Mouse (Mus musculus) embryonic facial prominence, embryonic 10.5 days (tissue): ENCODE results near the gene N4bp2l2. TPM values are rescaled to one million over a fixed set of nuclear protein-coding genes. Genes with fewer than 3 reads are reported as not detected.

Experiments used
- DNase-seq: peaks from one replicate; pipeline ENCODE4 v3.0.0-alpha.2; 2017; ENCODE audit warnings: low spot score
- H3K27ac ChIP-seq: fragments of 300-500 bp; sonication (generic); replicated peaks from 2 replicates; pipeline ENCODE4 v1.5.1; 2016; ENCODE audit warnings: mild to moderate bottlenecking
- H3K27me3 ChIP-seq: fragments of 300-500 bp; sonication (generic); replicated peaks from 2 replicates; pipeline ENCODE4 v1.6.1; 2016; ENCODE audit warnings: low read depth, mild to moderate bottlenecking; ENCODE audit not compliant: poor library complexity, severe bottlenecking
- H3K36me3 ChIP-seq: fragments of 300-500 bp; sonication (generic); replicated peaks from 2 replicates; pipeline ENCODE4 v1.6.1; 2016; ENCODE audit warnings: mild to moderate bottlenecking, moderate library complexity
- H3K4me1 ChIP-seq: fragments of 300-500 bp; sonication (generic); 2 replicates; pipeline ENCODE4 v1.6.1; 2016
- H3K4me3 ChIP-seq: fragments of 300-500 bp; sonication (generic); 2 replicates; pipeline ENCODE4 v1.5.1; 2016; ENCODE audit warnings: mild to moderate bottlenecking, moderate library complexity
- H3K9me3 ChIP-seq: fragments of 300-500 bp; sonication (generic); 2 replicates; pipeline ENCODE4 v1.6.1; 2016; ENCODE audit warnings: mild to moderate bottlenecking
- WGBS: fragments of 180-500 bp; shearing (Covaris S2); methylation state at CpG from one replicate; pipeline ENCODE4 v1.1.7; 2016; 5-methylcytosine and 5-hydroxymethylcytosine counted together
- polyA plus RNA-seq: library from polyadenylated mRNA; unstranded; fragments of >200 nt; fragmentation: Nextera tagmentation; extraction: Ambion mirVana; gene quantifications from 2 replicates; pipeline ENCODE4 v1.2.1, GENCODE M21; 2016

Gene N4bp2l2
- polyA plus RNA-seq, 1 experiment from 2014 or later, result 37.6 TPM

GRCm38 (mm10) chr5:150601441-150602230 is 64.3 kb downstream of the N4bp2l2 start:
- Histone ChIP-seq H3K4me3 (no peak overlapping the region), H3K4me1 (peaks cover 32% of the 10 kb centered on the region), H3K27me3 (peaks cover 14% of the 10 kb centered on the region), H3K27ac (no peak overlapping the region), H3K9me3 (no peaks in the 10 kb centered on the region), H3K36me3 (peaks cover 6% of the 10 kb centered on the region; the same call in 1 of the 2 replicates)
- 87% methylated on average over 14 of the region's 14 CpGs for WGBS
- DNase-seq, result no peak

GRCm38 (mm10) chr5:150600554-150601440 is 65.2 kb downstream of the N4bp2l2 start:
- H3K27ac ChIP-seq, result no peak overlapping the region
- H3K4me3 ChIP-seq, result no peak overlapping the region
- no peaks in the 10 kb centered on the region for H3K36me3 ChIP-seq
- no peak for DNase-seq
- H3K9me3 ChIP-seq, result no peaks in the 10 kb centered on the region
- WGBS, result 80% methylated on average over 20 of the region's 20 CpGs
- H3K27me3 ChIP-seq, result peaks cover 22% of the 10 kb centered on the region
- H3K4me1 ChIP-seq, result peaks cover 32% of the 10 kb centered on the region

DNA sequence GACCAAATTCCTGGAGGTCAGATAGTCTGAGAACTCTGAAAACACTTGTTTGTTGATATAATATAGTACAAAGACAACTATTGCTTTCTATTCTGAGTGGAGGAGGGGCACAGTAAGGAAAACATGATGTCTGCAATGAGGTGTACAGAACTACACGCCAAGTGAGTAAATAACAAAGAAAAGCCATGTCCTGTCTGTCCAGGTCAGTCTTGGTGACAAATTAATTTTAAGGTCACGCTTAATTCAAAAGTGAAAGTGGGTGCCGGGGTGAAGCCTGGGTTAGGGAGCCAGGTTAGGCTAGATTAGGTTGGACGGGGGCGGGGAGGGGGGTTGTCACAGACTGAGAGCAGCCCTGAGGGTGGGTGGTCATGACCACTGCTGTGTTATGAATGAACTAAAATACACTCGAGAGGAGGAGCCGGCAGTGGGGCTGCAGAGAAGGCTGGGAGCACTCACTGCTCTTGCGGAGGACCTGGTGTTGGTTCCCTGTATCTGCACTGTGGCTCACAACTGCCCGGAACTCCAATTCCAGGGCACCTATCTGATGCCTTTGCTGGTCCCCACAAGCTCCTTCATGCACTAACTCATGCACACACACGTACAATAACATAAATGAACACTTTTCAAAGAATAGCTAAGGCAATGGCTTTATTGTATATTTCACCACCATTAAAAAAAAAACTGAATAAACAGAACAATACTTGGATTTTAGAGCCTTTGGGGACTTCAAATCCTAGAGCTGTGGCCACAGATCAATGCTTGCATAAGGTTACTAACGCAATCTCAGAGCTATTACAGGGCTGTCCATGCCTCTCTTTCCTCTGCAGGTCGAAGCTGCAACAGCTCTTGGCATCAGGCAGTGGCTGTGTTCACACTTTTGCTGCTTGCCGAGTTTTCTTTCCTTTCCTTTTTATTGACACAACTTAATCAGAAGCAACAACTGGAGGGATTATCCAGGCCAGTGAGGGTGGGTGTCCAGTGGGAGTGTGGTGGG is 66.4 kb downstream of the N4bp2l2 start:
- H3K27me3 ChIP-seq, result peaks cover 34% of the 10 kb centered on the region
- 65% methylated on average over 13 of the region's 13 CpGs for WGBS
- DNase-seq, result no peak
- H3K4me1 ChIP-seq, result peaks cover 35% of the 10 kb centered on the region
- H3K36me3 ChIP-seq, result no peaks in the 10 kb centered on the region
- no peak overlapping the region for H3K4me3 ChIP-seq
- no peak overlapping the region for H3K27ac ChIP-seq
- H3K9me3 ChIP-seq, result no peaks in the 10 kb centered on the region

DNA sequence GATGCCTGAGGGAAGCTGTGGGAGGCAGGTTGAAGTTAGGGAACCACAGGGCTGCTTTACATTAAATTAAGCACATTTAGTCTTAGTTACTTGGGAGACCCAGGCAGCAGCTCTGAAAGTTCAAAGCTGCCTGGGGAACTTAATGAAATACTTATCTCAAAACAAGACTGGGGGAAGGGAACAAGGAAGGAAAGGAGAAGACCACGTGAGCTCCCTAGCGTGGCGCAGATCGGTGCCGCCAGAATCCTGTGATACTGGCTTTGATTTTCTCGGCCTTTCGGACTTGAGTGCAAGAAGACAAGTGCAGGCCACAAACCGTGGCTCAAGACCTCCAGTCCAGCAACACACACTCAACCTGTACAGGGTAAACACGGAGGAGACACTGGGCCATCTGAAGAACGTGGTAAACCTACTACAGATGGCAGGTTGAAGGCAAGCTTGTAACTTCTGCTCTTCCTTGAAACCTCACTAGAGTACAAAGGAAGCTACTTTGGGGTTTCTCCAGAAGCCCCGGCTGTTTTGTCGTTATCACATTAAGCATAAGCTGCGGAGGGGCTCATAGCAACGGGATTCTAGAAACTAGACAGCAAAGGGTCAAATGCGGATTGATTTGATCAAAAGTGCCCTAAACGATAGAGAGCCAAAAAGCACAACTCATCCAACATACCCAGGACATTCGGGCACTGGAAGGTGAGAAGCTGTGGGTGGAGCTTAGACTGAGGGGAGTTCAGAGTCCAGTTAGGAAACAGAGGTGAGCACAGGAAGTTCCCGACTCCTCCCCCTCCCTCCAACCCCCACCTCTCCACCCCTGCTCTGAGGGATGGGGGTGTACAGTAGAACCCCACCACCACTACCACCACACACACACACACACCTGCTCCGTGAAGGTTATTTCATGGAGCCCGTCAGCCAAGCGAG is 67.5 kb downstream of the N4bp2l2 start:
- Histone ChIP-seq H3K27me3 (peaks cover 46% of the 10 kb centered on the region), H3K36me3 (no peaks in the 10 kb centered on the region), H3K4me3 (no peak overlapping the region), H3K4me1 (peaks cover 45% of the 10 kb centered on the region), H3K27ac (no peak overlapping the region), H3K9me3 (no peaks in the 10 kb centered on the region)
- DNase-seq, result no peak
- WGBS, result 64% methylated on average over 21 of the region's 21 CpGs

DNA sequence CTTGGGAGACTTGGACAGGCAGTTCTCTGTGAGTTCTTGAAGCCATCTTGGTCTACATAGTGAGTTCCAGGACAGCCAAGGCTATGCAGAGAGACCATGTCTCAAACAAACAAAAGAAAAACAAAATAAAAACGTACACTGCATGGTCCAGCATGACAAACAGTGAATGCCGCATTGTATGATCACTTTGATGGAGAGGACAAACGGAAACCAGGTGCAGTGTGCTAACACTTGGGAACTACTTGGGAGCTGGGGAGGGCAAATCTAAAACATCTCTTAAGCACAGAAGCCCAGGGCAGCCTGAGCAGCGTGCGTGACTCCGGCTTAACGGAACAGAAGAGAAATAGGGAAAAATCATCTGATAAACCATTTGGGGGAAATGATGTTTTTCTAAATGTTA is 68.9 kb downstream of the N4bp2l2 start, which contains the start of gene N4bp2l1:
Gene N4bp2l1, minus strand, starts transcription at position 101 of the 400 bp plus-strand sequence.
- no peaks in the 10 kb centered on the region for H3K36me3 ChIP-seq
- H3K27me3 ChIP-seq, result peaks cover 60% of the 10 kb centered on the region
- peaks cover 52% of the 10 kb centered on the region for H3K4me1 ChIP-seq
- no peak for DNase-seq
- H3K4me3 ChIP-seq, result no peak within 1 kb of the TSS
- no peak within 1 kb of the TSS for H3K27ac ChIP-seq
- 75% methylated on average over 7 of the region's 7 CpGs for WGBS
- H3K9me3 ChIP-seq, result no peaks in the 10 kb centered on the region

GRCm38 (mm10) chr5:150595366-150596016 is 70.5 kb downstream of the N4bp2l2 start:
- peaks cover 44% of the 10 kb centered on the region for H3K4me1 ChIP-seq
- no peaks in the 10 kb centered on the region for H3K9me3 ChIP-seq
- H3K4me3 ChIP-seq, result no peak overlapping the region
- WGBS, result 47% methylated on average over 11 of the region's 11 CpGs
- H3K27me3 ChIP-seq, result peaks cover 63% of the 10 kb centered on the region
- no peaks in the 10 kb centered on the region for H3K36me3 ChIP-seq
- no peak overlapping the region for H3K27ac ChIP-seq
- DNase-seq, result no peak

GRCm38 (mm10) chr5:150594649-150595339 is 71.2 kb downstream of the N4bp2l2 start:
- H3K27ac ChIP-seq, result 0 out of 2 replicates have a peak overlapping the region, but pooled peaks have one; percentile 69
- no peak for DNase-seq

DNA sequence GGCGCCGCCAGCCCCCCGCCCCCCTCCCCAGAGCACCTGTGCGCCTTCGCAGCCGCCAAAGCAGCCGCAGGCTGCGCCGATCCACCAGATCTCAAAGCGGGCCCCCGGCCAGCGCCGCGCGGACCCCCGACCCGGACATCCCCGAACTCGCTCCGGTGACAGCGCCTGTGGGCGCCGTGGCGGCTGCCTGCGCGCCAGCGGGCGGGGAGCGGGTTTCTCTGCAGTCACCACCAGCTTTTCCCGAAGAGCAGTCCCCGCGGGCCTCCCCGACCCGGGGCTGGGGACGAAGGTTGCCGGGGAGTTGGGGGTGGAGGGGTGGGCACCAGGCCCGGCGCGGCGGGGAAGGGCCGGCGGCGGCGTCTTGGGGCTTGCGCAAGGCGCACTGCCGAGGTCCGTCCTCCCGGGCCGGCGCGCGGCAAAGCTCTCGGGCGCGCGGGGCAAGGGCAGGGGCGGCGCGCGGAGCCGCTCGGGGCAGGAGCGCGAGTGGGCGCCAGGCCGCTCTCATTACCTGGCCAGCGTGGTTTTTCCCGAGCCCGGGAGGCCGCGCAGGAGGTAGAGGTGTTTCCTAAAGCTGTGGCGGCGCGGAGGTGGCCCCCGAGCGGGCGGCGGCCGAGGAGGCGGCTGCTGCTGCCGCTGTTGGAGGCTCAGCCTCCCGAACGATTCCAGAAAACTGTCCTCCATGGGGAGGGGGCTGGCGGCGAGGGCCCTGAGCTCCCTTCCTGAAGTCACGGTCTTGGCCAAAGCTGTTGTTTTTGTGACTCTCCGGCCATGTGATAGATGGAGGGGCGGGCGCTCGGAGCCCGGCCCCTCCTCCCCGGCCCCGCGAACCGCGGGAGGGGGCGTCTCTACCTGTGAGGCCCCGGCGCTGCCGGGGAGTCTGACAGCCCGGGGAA is 72.0 kb downstream of the N4bp2l2 start:
- DNase-seq, result peak; percentile 61
- under 1% methylated on average over 102 of the region's 102 CpGs for WGBS
- peaks cover 32% of the 10 kb centered on the region for H3K4me1 ChIP-seq
- no peaks in the 10 kb centered on the region for H3K9me3 ChIP-seq
- peaks cover 63% of the 10 kb centered on the region for H3K27me3 ChIP-seq
- H3K36me3 ChIP-seq, result no peaks in the 10 kb centered on the region
- peak overlapping the region; percentile 90 for H3K4me3 ChIP-seq
- peak overlapping the region; percentile 69 for H3K27ac ChIP-seq

More at GRCm38 (mm10) chr5:150594649-150595339, 71.2 kb downstream of the N4bp2l2 start:
- 7% methylated on average over 17 of the region's 17 CpGs for WGBS
- no peaks in the 10 kb centered on the region for H3K36me3 ChIP-seq
- peaks cover 63% of the 10 kb centered on the region for H3K27me3 ChIP-seq
- H3K9me3 ChIP-seq, result no peaks in the 10 kb centered on the region
- peaks cover 38% of the 10 kb centered on the region for H3K4me1 ChIP-seq
- H3K4me3 ChIP-seq, result peak overlapping the region; percentile 90

DNA sequence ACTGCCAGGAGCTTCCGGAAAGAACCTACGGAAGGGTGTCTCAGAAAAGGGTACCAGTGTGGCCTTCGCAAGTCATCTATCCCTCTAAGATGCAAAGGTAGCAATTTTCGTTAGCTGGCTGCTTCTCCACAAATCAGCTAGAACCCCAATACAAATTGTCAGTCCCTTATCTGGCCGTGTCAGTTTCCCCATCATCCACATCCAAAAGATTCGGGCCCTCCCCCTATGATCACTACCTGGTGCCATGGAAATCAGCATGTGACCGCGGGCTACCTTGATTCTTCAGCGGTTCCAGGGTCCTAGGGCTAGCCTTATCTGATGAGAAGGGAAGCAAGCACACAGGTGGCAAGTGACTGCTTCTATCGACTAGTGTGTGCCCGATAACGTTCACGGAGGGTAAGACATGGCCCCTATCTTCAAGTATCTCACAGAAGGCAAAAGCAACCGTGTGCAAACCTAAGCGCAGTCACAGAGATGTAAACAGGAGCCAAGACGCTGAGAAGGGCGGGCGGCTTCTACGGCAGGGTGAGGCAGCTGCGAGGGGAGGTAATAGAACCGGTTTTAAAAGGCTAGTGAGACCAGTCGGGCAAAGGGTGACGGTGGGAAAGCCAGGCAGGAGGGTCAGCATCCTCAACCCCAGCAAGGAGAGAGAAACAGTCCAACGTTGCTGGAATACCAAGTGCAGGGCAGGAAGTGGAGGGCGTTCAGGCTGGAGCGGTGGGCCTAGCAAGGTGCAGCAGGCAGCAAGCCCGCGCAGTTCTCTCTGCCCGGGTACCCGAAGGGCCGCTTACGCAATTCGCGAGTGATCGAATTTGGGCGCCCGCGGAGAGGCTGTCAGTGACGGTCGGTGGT is 72.9 kb downstream of the N4bp2l2 start:
- DNase-seq, result no peak
- Histone ChIP-seq H3K9me3 (no peaks in the 10 kb centered on the region), H3K27me3 (peaks cover 63% of the 10 kb centered on the region), H3K4me1 (peaks cover 23% of the 10 kb centered on the region), H3K36me3 (no peaks in the 10 kb centered on the region), H3K4me3 (peak overlapping the region; percentile 90), H3K27ac (peak overlapping the region; percentile 69; the same call in 1 of the 2 replicates)
- whole genome bisulfite sequencing, result 9% methylated on average over 40 of the region's 40 CpGs
